Mouse (Mus musculus) intestine, embryonic 15.5 days (tissue): Measurements from ENCODE around the gene Zcchc24. TPM values are rescaled to one million over a fixed set of nuclear protein-coding genes. Genes with fewer than 3 reads are reported as not detected.

Experiments
- ATAC-seq: fragments of 200-750 bp; cut with Nextera tagmentation; 2 replicates; pipeline ENCODE4 v1.8.0; 2017; ENCODE audit warnings: moderate TSS enrichment, moderate library complexity
- H3K27ac ChIP-seq: fragments of 300-500 bp; sonication (generic); 2 replicates; pipeline ENCODE4 v1.5.1; 2015; ENCODE audit warnings: mild to moderate bottlenecking, inconsistent platforms
- H3K27me3 ChIP-seq: fragments of 300-500 bp; sonication (generic); replicated peaks from 2 replicates; pipeline ENCODE4 v1.6.1; 2015; ENCODE audit warnings: inconsistent platforms
- H3K36me3 ChIP-seq: fragments of 300-500 bp; sonication (generic); 2 replicates; pipeline ENCODE4 v1.6.1; 2015; ENCODE audit warnings: inconsistent platforms
- H3K4me1 ChIP-seq: fragments of 300-500 bp; sonication (generic); replicated peaks from 2 replicates; pipeline ENCODE4 v1.6.1; 2015; ENCODE audit warnings: inconsistent platforms
- H3K4me2 ChIP-seq: fragments of 300-500 bp; sonication (generic); replicated peaks from 2 replicates; pipeline ENCODE4 v1.6.1; 2015; ENCODE audit warnings: mild to moderate bottlenecking, inconsistent platforms
- H3K4me3 ChIP-seq: fragments of 300-500 bp; sonication (generic); replicated peaks from 2 replicates; pipeline ENCODE4 v1.5.1; 2015; ENCODE audit warnings: inconsistent platforms
- H3K9ac ChIP-seq: fragments of 300-500 bp; sonication (generic); 2 replicates; pipeline ENCODE4 v1.6.1; 2015; ENCODE audit warnings: inconsistent platforms
- H3K9me3 ChIP-seq: fragments of 300-500 bp; sonication (generic); 2 replicates; pipeline ENCODE4 v1.6.1; 2016; ENCODE audit warnings: inconsistent platforms
- WGBS: fragments of 180-500 bp; shearing (Covaris S2); methylation state at CpG from one replicate; pipeline ENCODE4 v1.1.7; 2015; 5-methylcytosine and 5-hydroxymethylcytosine counted together
- polyA plus RNA-seq: library from polyadenylated mRNA; unstranded; fragments of >200 nt; fragmentation: Nextera tagmentation; extraction: Ambion mirVana; gene quantifications from 2 replicates; pipeline ENCODE4 v1.2.1, GENCODE M21; 2015

Gene Zcchc24
- polyA plus RNA-seq, 1 experiment from 2014 or later, result 21.0 TPM

DNA sequence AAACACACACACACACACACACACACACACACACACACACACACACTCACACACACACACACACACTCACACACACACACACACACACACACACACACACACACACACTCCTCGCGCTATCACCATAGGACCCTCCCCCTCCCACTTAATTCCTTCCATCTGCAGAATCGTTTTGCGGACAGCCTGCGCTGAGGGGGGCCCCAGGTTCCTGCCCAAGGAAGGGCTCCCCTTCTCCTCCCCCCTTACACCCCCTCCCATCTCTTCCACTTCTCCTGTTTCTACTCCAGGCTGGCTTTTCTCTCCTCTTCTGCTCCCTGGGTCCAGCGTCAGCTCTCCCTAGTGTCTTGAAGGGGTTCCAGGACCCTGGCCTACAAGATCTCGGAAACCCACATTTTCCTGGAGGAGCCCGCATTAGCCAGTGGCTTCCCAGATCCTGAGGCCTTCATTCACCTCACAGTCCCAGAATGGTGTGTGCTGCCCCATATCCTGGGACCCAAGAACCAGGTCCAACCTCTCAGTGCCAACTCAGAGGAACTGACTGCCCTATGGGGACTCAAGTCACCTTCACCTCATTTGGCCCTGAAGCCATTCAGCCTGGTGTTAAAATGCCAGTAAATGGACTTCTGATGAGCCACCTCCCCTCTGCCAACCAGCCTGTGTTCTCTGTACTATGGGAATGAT, 927 bp upstream of the Zcchc24 start:
- peaks cover 43% of the 10 kb centered on the region for H3K4me1 ChIP-seq
- H3K4me2 ChIP-seq, result no peak overlapping the region; the same call in 1 of the 2 replicates
- H3K27me3 ChIP-seq, result no peaks in the 10 kb centered on the region
- no peak overlapping the region for H3K4me3 ChIP-seq
- H3K9ac ChIP-seq, result no peak overlapping the region
- ATAC-seq, result no peak
- 30% methylated on average over 8 of the region's 8 CpGs for WGBS
- H3K36me3 ChIP-seq, result no peaks in the 10 kb centered on the region
- H3K9me3 ChIP-seq, result no peaks in the 10 kb centered on the region
- H3K27ac ChIP-seq, result peak overlapping the region; percentile 57; the same call in 1 of the 2 replicates

DNA sequence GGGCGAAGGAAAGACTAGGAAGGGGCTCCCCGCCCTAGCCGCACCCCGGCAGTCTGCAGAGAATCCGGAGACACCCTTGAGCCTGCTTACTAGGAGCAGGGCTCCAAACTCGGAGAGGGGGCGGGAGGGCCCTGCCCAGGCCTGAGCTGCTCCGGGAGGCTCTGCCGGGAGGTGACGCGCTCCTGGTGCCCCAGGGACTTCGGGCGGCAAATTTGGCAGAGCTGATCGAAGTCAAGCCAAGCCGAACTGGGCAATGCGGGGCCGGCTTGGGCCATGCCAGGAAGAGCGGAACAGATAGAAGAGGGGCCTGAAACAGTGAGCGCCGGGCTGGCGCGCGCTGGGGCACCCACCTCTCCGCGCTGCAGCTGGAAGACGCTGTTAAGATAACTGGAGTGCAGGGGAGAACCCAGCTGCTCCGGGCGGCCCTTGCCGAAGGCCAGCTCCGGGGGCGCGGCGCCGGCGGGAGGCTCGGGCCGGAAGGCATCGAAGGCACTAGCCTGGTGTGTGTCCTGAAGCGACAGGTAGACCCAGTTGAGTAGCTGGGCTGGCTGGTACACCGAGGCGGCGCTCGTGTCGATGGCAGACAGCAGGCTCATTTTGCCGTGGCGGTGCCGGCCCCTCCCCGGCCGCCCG, 462 bp downstream of the Zcchc24 start:
- Histone ChIP-seq H3K4me3 (peak overlapping the region; percentile 80), H3K27me3 (no peaks in the 10 kb centered on the region), H3K9me3 (no peaks in the 10 kb centered on the region), H3K27ac (peak overlapping the region; percentile 90), H3K9ac (peak overlapping the region; percentile 79), H3K36me3 (no peaks in the 10 kb centered on the region), H3K4me2 (peak overlapping the region; percentile 95), H3K4me1 (peaks cover 31% of the 10 kb centered on the region)
- peak; percentile 63 for ATAC-seq
- 1% methylated on average over 47 of the region's 50 CpGs for WGBS

GRCm38 (mm10) chr14:25767725-25768203, 1.1 kb downstream of the Zcchc24 start:
- H3K36me3 ChIP-seq, result no peaks in the 10 kb centered on the region
- no peak for ATAC-seq
- H3K4me2 ChIP-seq, result peak overlapping the region; percentile 95
- no peaks in the 10 kb centered on the region for H3K9me3 ChIP-seq
- peak overlapping the region; percentile 80 for H3K4me3 ChIP-seq
- peaks cover 28% of the 10 kb centered on the region for H3K4me1 ChIP-seq
- H3K9ac ChIP-seq, result peak overlapping the region; percentile 79
- WGBS, result 11% methylated on average over 6 of the region's 6 CpGs
- H3K27ac ChIP-seq, result peak overlapping the region; percentile 90
- H3K27me3 ChIP-seq, result no peaks in the 10 kb centered on the region

DNA sequence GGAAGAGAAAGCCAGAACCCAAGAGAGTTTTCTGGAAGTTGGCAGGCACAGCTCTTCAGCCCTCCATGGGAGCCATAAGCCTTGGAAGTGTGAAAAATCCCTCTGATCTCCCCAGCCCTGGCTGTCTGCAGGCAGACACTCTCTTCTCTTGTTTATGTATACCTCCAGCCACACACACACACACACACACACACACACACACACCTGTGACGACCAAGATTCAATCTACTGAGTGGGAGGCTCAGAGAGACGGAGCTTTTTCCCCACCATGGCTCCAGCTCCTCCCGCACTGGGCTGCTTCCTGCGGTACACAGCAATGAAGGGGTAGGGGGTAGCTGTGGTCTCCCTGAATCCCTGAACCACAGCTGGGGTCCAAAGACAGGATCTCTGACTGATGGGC, 2.4 kb downstream of the Zcchc24 start:
- H3K27me3 ChIP-seq, result no peaks in the 10 kb centered on the region
- no peaks in the 10 kb centered on the region for H3K9me3 ChIP-seq
- peak overlapping the region; percentile 79 for H3K9ac ChIP-seq
- H3K36me3 ChIP-seq, result no peaks in the 10 kb centered on the region
- peak overlapping the region; percentile 95 for H3K4me2 ChIP-seq
- ATAC-seq, result no peak
- peaks cover 28% of the 10 kb centered on the region for H3K4me1 ChIP-seq
- 32% methylated on average over 4 of the region's 4 CpGs for WGBS
- H3K27ac ChIP-seq, result 0 out of 2 replicates have a peak overlapping the region, but pooled peaks have one; percentile 3
- H3K4me3 ChIP-seq, result peak overlapping the region; percentile 80

GRCm38 (mm10) chr14:25765921-25766320, 2.9 kb downstream of the Zcchc24 start:
- H3K36me3 ChIP-seq, result no peaks in the 10 kb centered on the region
- WGBS, result 48% methylated on average over 8 of the region's 8 CpGs
- peaks cover 31% of the 10 kb centered on the region for H3K4me1 ChIP-seq
- peak overlapping the region; percentile 79 for H3K9ac ChIP-seq
- no peaks in the 10 kb centered on the region for H3K9me3 ChIP-seq
- H3K27ac ChIP-seq, result no peak overlapping the region
- peak overlapping the region; percentile 95 for H3K4me2 ChIP-seq
- no peak for ATAC-seq
- no peaks in the 10 kb centered on the region for H3K27me3 ChIP-seq
- H3K4me3 ChIP-seq, result peak overlapping the region; percentile 80

DNA sequence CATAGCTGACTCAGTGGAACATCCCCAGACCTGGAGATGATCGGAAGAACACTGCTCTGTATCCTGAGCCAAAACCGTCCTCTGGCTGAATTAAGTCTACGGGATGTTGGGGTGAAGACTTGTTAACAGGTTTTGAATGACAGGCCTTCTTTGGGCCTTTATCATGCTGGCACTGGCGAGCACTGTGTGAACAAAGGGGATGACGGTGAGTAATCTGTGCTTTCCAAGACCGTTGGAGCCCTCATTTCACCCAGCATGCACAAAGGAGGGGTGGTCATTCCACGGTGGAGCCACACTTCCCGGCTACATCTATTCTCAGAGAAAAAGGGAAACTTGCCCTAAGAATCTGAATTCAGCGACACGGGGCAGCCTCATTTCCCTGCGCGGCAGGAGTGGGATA, 3.7 kb downstream of the Zcchc24 start:
- no peak for ATAC-seq
- WGBS, result 68% methylated on average over 12 of the region's 12 CpGs
- Histone ChIP-seq H3K36me3 (no peaks in the 10 kb centered on the region), H3K9me3 (no peaks in the 10 kb centered on the region), H3K27ac (no peak overlapping the region), H3K4me3 (no peak overlapping the region), H3K27me3 (no peaks in the 10 kb centered on the region), H3K9ac (no peak overlapping the region), H3K4me2 (peak overlapping the region; percentile 95; the same call in 1 of the 2 replicates), H3K4me1 (peaks cover 36% of the 10 kb centered on the region)

- H3K4me2 ChIP-seq, result no peak overlapping the region
- no peak overlapping the region for H3K9ac ChIP-seq
- no peak overlapping the region for H3K27ac ChIP-seq
- peaks cover 55% of the 10 kb centered on the region for H3K4me1 ChIP-seq
- no peaks in the 10 kb centered on the region for H3K27me3 ChIP-seq
- no peaks in the 10 kb centered on the region for H3K9me3 ChIP-seq
- no peak overlapping the region for H3K4me3 ChIP-seq
- 90% methylated on average over 5 of the region's 5 CpGs for WGBS
- H3K36me3 ChIP-seq, result no peaks in the 10 kb centered on the region
- ATAC-seq, result no peak
These were observed 7.7 kb downstream of the Zcchc24 start for GRCm38 (mm10) chr14:25761184-25761583.

GRCm38 (mm10) chr14:25759981-25760537, 8.8 kb downstream of the Zcchc24 start:
- peak overlapping the region; percentile 75 for H3K27ac ChIP-seq
- 37% methylated on average over 8 of the region's 8 CpGs for WGBS
- H3K9me3 ChIP-seq, result no peaks in the 10 kb centered on the region
- H3K4me3 ChIP-seq, result no peak overlapping the region
- H3K9ac ChIP-seq, result peak overlapping the region; percentile 42
- peaks cover 54% of the 10 kb centered on the region for H3K4me1 ChIP-seq
- H3K36me3 ChIP-seq, result no peaks in the 10 kb centered on the region
- H3K27me3 ChIP-seq, result no peaks in the 10 kb centered on the region
- H3K4me2 ChIP-seq, result peak overlapping the region; percentile 34
- no peak for ATAC-seq

DNA sequence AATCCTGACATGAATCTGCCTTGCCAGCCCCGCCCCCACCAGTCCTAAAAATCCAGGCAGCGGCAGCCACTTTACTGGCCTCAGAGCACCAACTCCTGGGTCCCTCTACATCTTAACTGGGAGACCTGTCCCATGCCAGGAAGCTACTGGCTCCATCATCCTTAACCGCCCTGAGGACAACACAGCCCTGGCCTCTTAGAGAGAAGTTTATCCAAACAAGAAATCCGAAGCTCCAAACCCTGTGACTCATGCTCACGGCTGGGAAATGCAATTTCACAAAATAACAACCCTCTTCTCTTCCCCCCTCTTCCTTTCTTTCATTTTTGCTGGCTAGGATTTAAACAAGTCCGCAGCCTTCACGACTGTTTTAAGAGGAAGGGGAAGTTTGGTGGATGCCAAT, 9.3 kb downstream of the Zcchc24 start:
- H3K9ac ChIP-seq, result no peak overlapping the region; the same call in 1 of the 2 replicates
- no peaks in the 10 kb centered on the region for H3K36me3 ChIP-seq
- no peak for ATAC-seq
- H3K27me3 ChIP-seq, result no peaks in the 10 kb centered on the region
- peaks cover 59% of the 10 kb centered on the region for H3K4me1 ChIP-seq
- WGBS, result 31% methylated on average over 7 of the region's 7 CpGs
- no peaks in the 10 kb centered on the region for H3K9me3 ChIP-seq
- H3K4me2 ChIP-seq, result peak overlapping the region; percentile 34
- no peak overlapping the region for H3K4me3 ChIP-seq
- H3K27ac ChIP-seq, result peak overlapping the region; percentile 75

GRCm38 (mm10) chr14:25757917-25758316, 10.9 kb downstream of the Zcchc24 start:
- no peaks in the 10 kb centered on the region for H3K9me3 ChIP-seq
- no peak for ATAC-seq
- 0 out of 2 replicates have a peak overlapping the region, but pooled peaks have one; percentile 1 for H3K9ac ChIP-seq
- H3K4me2 ChIP-seq, result no peak overlapping the region
- no peaks in the 10 kb centered on the region for H3K27me3 ChIP-seq
- H3K4me1 ChIP-seq, result peaks cover 65% of the 10 kb centered on the region
- H3K36me3 ChIP-seq, result no peaks in the 10 kb centered on the region
- 52% methylated on average over 4 of the region's 4 CpGs for WGBS
- no peak overlapping the region for H3K4me3 ChIP-seq
- peak overlapping the region; percentile 44 for H3K27ac ChIP-seq

GRCm38 (mm10) chr14:25756385-25756990, 12.4 kb downstream of the Zcchc24 start:
- Histone ChIP-seq H3K4me1 (peaks cover 65% of the 10 kb centered on the region), H3K9me3 (no peaks in the 10 kb centered on the region), H3K4me2 (no peak overlapping the region), H3K27ac (peak overlapping the region; percentile 75), H3K9ac (no peak overlapping the region), H3K4me3 (no peak overlapping the region), H3K27me3 (no peaks in the 10 kb centered on the region), H3K36me3 (no peaks in the 10 kb centered on the region)
- WGBS, result 55% methylated on average over 7 of the region's 7 CpGs
- ATAC-seq, result peak; percentile 26

- 30% methylated on average over 4 of the region's 4 CpGs for WGBS
- no peak for ATAC-seq
- no peaks in the 10 kb centered on the region for H3K9me3 ChIP-seq
- H3K27ac ChIP-seq, result peak overlapping the region; percentile 14; the same call in 1 of the 2 replicates
- H3K36me3 ChIP-seq, result no peaks in the 10 kb centered on the region
- no peak overlapping the region for H3K4me3 ChIP-seq
- H3K4me2 ChIP-seq, result no peak overlapping the region
- H3K4me1 ChIP-seq, result peaks cover 61% of the 10 kb centered on the region
- H3K27me3 ChIP-seq, result no peaks in the 10 kb centered on the region
- no peak overlapping the region for H3K9ac ChIP-seq
These were observed 13.3 kb downstream of the Zcchc24 start for GRCm38 (mm10) chr14:25755541-25755940.
